Mouse (Mus musculus): Measurements from ENCODE around the gene Plch2.

GRCm38 (mm10) chr4:154974163-154974611, 82.4 kb downstream of the Plch2 start:
- TF ChIP-seq CTCF (IDR thresholded peaks at IDR 0.05; ENCODE audit: low read depth) (no peak), EP300 (optimal IDR thresholded peaks at IDR 0.05) (no peak)

Data from stomach, postnatal 0 days (tissue).